Mouse (Mus musculus) G1E (cell line): ENCODE results near the gene Enox1. TPM values are rescaled to one million over a fixed set of nuclear protein-coding genes. Genes with fewer than 3 reads are reported as not detected.

Experiments used
- ATAC-seq: 2 replicates; pipeline ENCODE4 v1.8.0; 2016; ENCODE audit warnings: mild to moderate bottlenecking; ENCODE audit not compliant: insufficient number of reproducible peaks, poor library complexity, low FRiP score, severe bottlenecking; ENCODE audit errors: extremely low read depth
- DNase-seq: peaks from one replicate; pipeline ENCODE4 v3.0.0; 2012; ENCODE audit warnings: low spot score
- H3K27me3 ChIP-seq: 2 replicates; pipeline ENCODE4 v1.6.1; 2012; ENCODE audit warnings: mild to moderate bottlenecking, low read length, inconsistent platforms; ENCODE audit not compliant: insufficient read depth
- H3K36me3 ChIP-seq: replicated peaks from 2 replicates; pipeline ENCODE3; 2012; ENCODE audit warnings: mild to moderate bottlenecking, inconsistent platforms
- H3K4me1 ChIP-seq: 2 replicates; pipeline ENCODE4 v1.6.1; 2012; ENCODE audit warnings: low read depth, low read length, inconsistent platforms, mixed read lengths; ENCODE audit not compliant: insufficient read depth
- H3K4me3 ChIP-seq: 2 replicates; pipeline ENCODE4 v1.5.1; 2012; ENCODE audit warnings: low read depth, mild to moderate bottlenecking, inconsistent platforms, low read length, moderate library complexity, mixed read lengths
- H3K9me3 ChIP-seq: replicated peaks from 2 replicates; pipeline ENCODE4 v1.6.1; 2012; ENCODE audit warnings: inconsistent platforms
- CTCF ChIP-seq: IDR thresholded peaks from 2 replicates; pipeline ENCODE4 v1.5.1; 2012; ENCODE audit warnings: low read depth, low read length, inconsistent platforms, mixed read lengths
- GATA1 ChIP-seq: IDR thresholded peaks from 2 replicates; pipeline ENCODE4 v1.6.1; 2012; ENCODE audit warnings: borderline replicate concordance, low read length, inconsistent platforms, mixed read lengths
- GATA2 ChIP-seq: IDR thresholded peaks from 2 replicates; pipeline ENCODE4 v1.6.1; 2012; ENCODE audit warnings: low read depth, low read length, inconsistent platforms, borderline replicate concordance
- POLR2AphosphoS5 ChIP-seq: IDR thresholded peaks from 2 replicates; pipeline ENCODE4 v1.6.1; 2012; ENCODE audit warnings: low read depth, low read length, inconsistent platforms; ENCODE audit not compliant: insufficient replicate concordance
- TAL1 ChIP-seq: conservative IDR thresholded peaks from 2 replicates; pipeline ENCODE4 v1.6.1; 2012; ENCODE audit warnings: low read depth, low read length, inconsistent platforms, mixed read lengths
- polyA plus RNA-seq: library from polyadenylated mRNA; stranded (reverse); fragments of >175 nt; gene quantifications from 2 replicates; pipeline ENCODE4 v1.2.3, GENCODE M21; 2012
- total RNA-seq, 2 experiments: library from RNA; stranded (forward) in 1 of 2; stranded (reverse) in 1 of 2; fragments of 200-1000 nt in 1 of 2; fragments of >200 nt in 1 of 2; fragmentation: Nextera tagmentation in 1 of 2; gene quantifications; 2 replicates each; pipeline ENCODE4 v1.2.3; 2014 to 2017

Gene Enox1
- total and polyA plus RNA-seq, 3 experiments = 0.05 TPM; not detected in 2

GRCm38 (mm10) chr14:77258186-77258585 is 101.6 kb downstream of the Enox1 start:
- H3K36me3 ChIP-seq = no peaks in the 10 kb centered on the region
- no peak for DNase-seq
- H3K27me3 ChIP-seq = no peaks in the 10 kb centered on the region
- no peaks in the 10 kb centered on the region for H3K4me1 ChIP-seq
- TF ChIP-seq GATA2 = no peak
- TF ChIP-seq GATA1 = no peak
- no peak for TF ChIP-seq TAL1
- TF ChIP-seq POLR2AphosphoS5 = no peak
- no peak for TF ChIP-seq CTCF
- H3K4me3 ChIP-seq = no peak overlapping the region
- peaks cover 49% of the 10 kb centered on the region for H3K9me3 ChIP-seq
- no peak for ATAC-seq

DNA sequence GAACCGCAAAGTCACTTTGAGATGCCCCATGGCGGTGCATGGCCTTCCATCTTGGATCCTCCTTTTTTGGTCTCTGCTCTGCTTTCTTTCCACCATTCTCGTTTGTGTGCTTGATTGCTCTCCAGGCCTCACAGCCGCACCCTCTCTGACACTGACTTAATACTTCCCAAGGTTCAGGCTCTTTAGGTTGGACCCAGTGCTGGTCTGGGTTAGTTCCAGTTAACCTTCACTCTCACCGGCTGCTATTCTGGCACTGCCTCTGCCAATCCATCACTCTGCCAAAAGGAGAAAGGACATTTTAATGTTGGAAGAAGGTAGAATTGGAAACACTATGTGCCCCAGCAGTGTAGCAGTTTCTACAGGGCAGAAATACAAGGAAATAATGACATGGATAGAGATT is 103.1 kb downstream of the Enox1 start:
- DNase-seq (no peak), ATAC-seq (no peak)
- Histone ChIP-seq H3K4me3 (no peak overlapping the region), H3K36me3 (no peaks in the 10 kb centered on the region), H3K9me3 (peaks cover 55% of the 10 kb centered on the region), H3K27me3 (no peaks in the 10 kb centered on the region), H3K4me1 (no peaks in the 10 kb centered on the region)
- no peak for TF ChIP-seq GATA1
- no peak for TF ChIP-seq TAL1

- no peaks in the 10 kb centered on the region for H3K27me3 ChIP-seq
- no peak overlapping the region for H3K4me3 ChIP-seq
- DNase-seq = no peak
- TF ChIP-seq GATA2 (no peak), CTCF (no peak), POLR2AphosphoS5 (no peak), TAL1 (no peak), GATA1 (no peak)
- ATAC-seq = no peak
- no peaks in the 10 kb centered on the region for H3K36me3 ChIP-seq
- no peaks in the 10 kb centered on the region for H3K4me1 ChIP-seq
- H3K9me3 ChIP-seq = peaks cover 54% of the 10 kb centered on the region
Measured at GRCm38 (mm10) chr14:77260107-77260506, 103.5 kb downstream of the Enox1 start.

- Histone ChIP-seq H3K27me3 (no peaks in the 10 kb centered on the region), H3K4me1 (no peaks in the 10 kb centered on the region), H3K4me3 (no peak overlapping the region), H3K9me3 (peaks cover 65% of the 10 kb centered on the region), H3K36me3 (no peaks in the 10 kb centered on the region)
- ATAC-seq (no peak), DNase-seq (no peak)
- TF ChIP-seq GATA2 = no peak
- no peak for TF ChIP-seq GATA1
- TF ChIP-seq CTCF = no peak
- no peak for TF ChIP-seq POLR2AphosphoS5
- TF ChIP-seq TAL1 = no peak
Measured at GRCm38 (mm10) chr14:77266805-77267771, 110.5 kb downstream of the Enox1 start.

- no peaks in the 10 kb centered on the region for H3K4me1 ChIP-seq
- TF ChIP-seq GATA1 (no peak), TAL1 (no peak), GATA2 (no peak), POLR2AphosphoS5 (no peak)
- ATAC-seq (no peak), DNase-seq (no peak)
- H3K27me3 ChIP-seq = no peaks in the 10 kb centered on the region
- H3K9me3 ChIP-seq = peaks cover 50% of the 10 kb centered on the region
- H3K4me3 ChIP-seq = no peak overlapping the region
- H3K36me3 ChIP-seq = no peaks in the 10 kb centered on the region
Measured at GRCm38 (mm10) chr14:77272248-77272930, 115.8 kb downstream of the Enox1 start.

DNA sequence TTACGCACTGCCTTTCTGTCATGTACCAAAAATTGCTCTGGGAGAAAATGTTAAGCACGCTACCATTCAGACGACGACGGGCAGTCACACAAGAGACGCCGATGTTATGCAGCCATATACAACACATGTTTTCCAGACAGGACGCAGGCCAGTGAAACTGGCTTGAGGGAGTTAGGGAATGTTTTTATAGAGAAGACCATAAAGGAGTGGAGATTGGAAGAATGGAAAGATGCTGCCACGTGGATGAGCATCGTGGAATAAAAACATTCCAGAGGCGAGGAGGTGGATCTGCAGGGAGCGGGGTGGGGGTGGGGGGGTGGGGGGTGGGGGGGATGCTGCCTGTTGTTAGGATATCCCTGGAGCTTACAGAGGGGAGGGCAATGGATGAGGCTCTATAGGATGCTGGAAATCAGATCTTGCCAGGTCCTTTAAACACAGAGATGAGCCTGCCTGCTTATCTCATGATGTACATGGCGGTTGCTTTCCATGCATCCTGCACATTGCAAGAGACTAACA is 116.4 kb downstream of the Enox1 start:
- ATAC-seq (no peak), DNase-seq (no peak)
- H3K4me1 ChIP-seq = no peaks in the 10 kb centered on the region
- TF ChIP-seq GATA1 (no peak), CTCF (no peak), GATA2 (no peak), TAL1 (no peak), POLR2AphosphoS5 (no peak)
- H3K36me3 ChIP-seq = no peaks in the 10 kb centered on the region
- no peak overlapping the region for H3K4me3 ChIP-seq
- peaks cover 44% of the 10 kb centered on the region for H3K9me3 ChIP-seq
- no peaks in the 10 kb centered on the region for H3K27me3 ChIP-seq
